Mouse (Mus musculus) erythroblast, adult 5-6 weeks (primary cell): ENCODE measurements around the gene Msh3. TPM values are rescaled to one million over a fixed set of nuclear protein-coding genes. Genes with fewer than 3 reads are reported as not detected.
"Not testable (repeated sequence)": the region's sequence is repeated elsewhere in the genome, so short reads cannot be mapped to it uniquely, and the experiment has no call there.

Source experiments
- ATAC-seq: replicated peaks from 2 replicates; pipeline ENCODE4 v1.8.0; 2016; ENCODE audit warnings: moderate number of reproducible peaks, mild to moderate bottlenecking, moderate TSS enrichment, inconsistent platforms; ENCODE audit not compliant: poor library complexity, low FRiP score, severe bottlenecking
- total RNA-seq, 2 experiments: library from RNA; stranded (forward) in 1 of 2; stranded (reverse) in 1 of 2; fragments of 150-400 nt in 1 of 2; fragments of 200-764, 138-1000 nt in 1 of 2; gene quantifications; 2 replicates each; pipeline versions ENCODE4 v1.2.3 to v1.2.4; 2015 to 2017; ENCODE audit warnings: low replicate concordance in 2 of 2

Gene Msh3
- total RNA-seq, 2 experiments from 2014 or later: 8.5 to 12.7 TPM

DNA sequence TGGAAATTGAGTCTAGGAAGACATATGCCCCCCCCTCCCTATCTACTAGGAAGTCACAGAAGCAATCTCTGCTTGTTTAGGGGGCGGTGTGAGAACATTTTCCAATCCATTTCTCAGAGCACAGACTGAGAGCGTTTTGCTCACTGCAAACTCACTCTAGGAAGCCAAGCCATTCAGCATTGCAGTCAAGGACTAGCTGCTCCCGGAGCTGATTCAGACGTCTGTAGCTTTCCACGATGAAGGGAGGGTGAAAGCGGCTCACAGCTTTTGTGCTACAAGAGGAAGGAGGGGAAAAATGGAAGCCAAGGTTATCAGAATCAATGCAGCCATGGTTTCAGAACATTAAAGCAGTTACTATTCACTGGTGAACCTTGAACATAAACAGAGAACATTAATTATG, 91.2 kb downstream of the Msh3 start:
- no peak for ATAC-seq

DNA sequence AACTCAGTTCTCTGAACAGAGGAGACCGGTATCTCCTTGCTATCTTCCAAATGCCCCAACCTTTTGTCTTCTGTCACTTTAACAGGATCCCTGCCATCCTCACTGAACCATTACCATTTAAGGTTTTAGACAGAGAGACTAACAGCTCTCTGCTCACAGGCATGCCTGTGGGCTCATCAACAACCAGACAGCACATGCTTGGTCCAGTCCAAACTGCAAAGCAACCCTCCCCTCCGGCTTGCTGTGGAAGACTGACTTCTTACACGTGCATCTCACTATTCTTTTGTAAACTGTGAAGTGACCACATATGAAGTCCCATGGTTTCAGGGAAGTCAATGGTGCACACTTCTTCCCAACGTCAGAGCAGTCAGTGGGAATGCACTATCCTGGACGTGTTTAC, 93.5 kb downstream of the Msh3 start:
- no peak for ATAC-seq

DNA sequence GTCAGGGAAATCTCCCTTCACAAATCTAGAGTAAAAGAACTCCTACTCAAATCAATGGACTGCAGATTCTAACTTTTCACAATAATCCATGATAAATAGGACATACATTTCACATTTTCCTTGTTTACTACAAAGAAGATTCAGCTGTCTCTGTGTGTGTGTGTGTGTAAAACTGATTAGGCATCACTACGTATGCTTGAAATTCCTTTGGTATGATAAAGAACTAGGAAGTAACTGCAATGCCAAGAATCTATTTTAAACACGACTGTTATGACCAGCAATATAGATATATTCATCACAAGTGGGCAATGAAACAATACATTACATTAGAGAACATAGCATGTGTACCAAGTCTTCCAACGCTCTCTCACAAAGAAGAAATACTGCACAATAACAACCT, 99.3 kb downstream of the Msh3 start:
- ATAC-seq: no peak

DNA sequence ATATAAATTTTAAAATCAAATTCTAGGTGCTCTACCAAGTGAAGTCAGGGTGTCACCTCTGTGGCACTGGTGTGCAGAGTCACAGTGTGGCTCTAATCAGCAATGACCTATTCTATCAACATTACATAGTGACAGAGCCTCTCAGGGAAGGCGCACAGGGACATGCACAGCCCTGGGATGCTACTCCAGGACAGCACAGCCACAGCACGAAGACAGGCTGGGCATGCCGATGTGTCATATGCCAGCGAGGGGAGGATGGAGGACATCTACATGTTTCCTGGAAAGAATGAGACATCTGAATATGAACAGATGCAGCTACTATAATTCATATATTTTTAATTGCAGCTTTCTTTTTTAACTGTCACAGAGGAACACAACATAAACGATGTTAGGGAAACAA, 101.0 kb downstream of the Msh3 start:
- no peak for ATAC-seq

DNA sequence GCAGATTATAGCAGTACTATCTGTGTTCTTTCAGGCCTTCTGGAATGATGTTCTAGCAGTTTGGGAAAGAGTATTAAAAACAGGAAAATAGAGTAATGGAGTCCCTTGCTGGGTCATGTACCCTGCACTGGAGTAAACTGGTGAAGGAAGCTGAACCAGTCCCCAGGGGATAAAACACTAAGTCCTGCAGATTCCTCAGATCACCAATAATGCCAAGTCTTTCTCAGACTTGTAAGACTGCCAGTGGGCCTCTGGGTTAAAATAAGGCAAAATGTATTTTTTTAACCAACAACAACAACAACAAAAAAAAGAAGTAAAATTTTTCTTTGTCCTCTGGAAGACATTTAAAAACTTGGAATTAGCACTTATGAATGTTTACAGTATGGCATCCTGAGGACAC, 102.5 kb downstream of the Msh3 start:
- ATAC-seq: no peak

DNA sequence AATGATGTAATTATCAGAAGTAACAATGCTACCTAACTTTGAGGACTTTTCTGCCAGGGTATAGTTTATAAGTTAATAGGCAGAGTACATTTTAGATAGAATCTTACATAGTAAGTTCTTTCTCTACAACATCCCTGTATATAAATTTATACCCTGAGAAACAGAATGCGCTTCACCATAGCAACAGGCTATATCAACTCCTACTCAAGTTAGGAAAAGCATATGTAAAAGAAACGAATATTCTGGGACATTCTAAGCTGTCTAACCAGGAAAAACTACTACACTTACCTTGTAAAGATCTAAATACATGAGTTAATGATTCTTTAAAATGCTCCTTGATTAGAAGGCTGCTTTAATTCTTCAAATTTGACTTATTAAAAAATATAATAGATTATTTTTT, 107.2 kb downstream of the Msh3 start:
- no peak for ATAC-seq

DNA sequence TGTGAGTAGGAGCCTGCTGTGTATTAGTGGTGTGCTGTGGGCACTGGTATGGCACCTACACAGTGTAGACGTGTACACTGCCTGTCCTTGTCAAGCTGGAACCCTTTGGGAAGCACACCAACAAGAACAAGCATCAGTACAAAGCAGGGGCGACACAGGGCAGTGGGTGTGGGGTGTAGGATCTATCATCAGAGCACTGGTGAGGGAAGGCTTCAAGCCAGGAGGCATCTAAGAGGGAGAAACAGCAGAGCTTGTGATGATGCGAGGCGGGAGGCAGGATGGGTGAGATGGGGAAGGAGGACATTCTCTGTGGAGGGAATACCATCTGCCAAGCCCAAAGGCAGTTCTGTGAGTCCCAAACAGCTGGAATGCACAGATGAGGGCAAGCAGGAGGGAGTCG, 107.8 kb downstream of the Msh3 start:
- no peak for ATAC-seq

DNA sequence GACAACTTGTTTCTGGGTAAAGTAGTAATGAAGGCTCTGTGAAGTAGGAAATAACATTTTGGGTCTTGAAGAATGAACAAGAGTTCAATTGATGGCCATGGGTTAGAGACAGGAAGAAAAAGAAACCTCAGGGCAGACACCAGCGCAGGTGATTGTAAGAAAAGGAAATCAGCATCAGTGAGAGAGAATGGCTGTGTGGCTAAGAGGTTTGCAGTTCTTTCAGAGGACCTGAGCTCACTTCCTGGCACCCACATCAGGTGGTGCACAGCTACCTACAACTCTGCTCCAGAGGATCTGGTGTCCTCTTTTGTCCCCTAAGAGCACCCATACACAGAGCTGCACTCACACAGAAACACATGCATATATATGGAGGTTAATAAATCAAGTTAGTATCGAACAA, 110.1 kb downstream of the Msh3 start:
- ATAC-seq: no peak

DNA sequence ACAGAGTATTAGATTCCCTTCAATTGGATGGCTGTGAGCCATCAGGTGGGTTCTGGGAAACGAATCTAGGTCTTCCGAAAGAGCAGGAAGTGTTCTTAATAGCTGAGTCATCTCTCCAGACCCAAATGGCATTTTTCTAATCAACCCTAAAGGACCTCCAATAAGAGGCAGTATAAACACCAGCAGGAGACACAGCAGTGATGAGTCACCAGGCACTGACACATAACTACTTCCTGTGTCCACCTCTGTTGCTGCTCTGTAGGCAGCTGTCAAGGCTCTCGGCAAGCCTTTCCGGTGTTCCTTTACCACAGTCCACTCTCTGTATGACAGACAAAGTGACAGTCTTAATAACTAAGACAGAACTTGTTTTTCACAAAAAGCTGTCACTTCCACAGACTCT, 113.4 kb downstream of the Msh3 start:
- no peak for ATAC-seq

DNA sequence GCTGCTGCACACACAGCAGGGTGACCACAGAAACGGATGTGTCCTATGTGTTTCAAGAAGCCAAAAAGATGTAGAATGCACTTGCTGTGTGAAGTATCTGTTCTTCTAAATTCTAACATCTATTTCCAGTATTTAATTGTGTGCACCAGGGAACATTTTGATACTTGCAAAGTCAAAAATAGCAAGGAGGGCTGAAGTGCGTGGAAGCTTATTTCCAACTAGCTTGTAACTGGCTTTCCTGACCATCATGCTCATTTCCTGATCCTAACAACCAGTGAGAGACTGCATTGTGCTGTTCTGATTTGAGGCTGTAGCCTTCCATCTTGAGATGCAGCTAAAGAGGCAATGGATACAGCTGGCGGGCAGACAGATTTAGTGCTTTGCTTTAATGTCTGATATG, 116.9 kb downstream of the Msh3 start:
- ATAC-seq: no peak

DNA sequence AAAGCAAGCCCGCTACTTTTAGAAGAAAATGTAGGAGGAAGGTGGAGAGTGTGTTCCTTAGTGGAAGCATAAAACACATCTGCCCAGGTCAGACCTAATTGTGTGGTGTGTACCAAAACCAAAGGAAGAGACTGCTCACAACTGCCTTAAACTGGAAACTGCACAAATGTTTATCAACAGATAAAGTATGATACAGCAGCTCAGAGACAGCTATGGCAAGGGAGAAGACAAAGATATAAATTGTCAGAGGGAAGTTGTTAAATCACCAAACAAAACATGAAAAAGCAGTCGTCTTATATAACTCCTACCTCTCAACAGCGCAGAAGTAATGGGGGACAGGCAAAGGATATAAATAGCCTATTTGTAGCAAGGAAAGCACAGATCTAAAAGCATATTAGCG, 117.8 kb downstream of the Msh3 start:
- ATAC-seq: no peak

DNA sequence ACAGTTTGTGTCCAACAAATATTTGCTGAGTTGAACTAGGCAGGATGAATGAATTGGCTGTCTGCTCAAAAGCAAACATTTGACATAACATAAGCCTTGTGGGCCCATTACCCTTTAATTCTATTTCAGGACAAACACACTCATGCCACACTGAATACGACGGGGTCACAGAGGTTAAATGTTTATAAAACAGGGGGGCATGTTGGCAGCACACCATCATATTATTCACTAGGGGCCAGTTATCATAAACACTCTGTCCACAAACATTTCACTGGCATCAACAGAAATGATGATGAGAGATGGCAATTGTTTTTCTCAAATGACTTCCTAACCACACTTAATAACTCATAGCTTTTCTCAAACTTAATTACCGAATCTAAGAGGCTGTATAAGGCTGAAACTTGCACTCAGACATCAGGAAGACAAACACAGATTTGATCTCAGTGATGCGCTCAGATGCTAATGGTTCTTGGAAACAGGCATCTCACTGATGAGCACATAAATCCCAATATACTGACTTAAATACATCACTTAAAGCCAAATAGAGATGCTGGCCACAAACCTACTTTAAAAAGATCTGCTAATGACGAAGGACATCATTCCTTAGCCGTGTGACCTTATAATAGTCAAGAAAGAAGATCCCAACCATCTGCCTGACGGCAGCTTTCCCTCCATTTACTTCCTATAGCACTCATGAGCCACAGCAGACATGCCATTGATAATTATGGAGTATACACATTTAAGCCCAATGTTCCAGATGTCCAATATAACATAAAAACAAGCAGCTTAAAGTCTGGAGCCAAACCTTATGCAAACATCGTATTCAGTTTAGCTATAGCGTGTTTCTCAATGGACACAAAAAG, 122.5 kb downstream of the Msh3 start:
- no peak for ATAC-seq

DNA sequence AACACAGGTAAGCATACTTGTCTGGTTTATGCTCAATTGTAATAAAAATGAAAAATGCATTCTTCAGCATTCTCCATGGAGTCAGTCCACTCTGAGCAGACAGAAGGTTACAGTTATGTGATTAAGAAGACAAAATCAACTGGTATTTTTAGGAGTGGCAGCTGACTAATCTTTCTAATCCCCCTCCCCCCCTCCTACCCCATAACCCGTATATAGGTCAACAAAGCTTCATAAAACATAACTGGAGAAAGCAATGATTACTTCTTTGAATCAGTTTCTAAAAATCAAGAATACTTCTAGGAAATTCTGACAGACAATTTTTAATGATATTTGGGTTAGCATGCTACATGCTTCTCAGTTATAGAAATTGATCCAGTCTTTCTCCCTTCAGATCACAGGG, 126.8 kb downstream of the Msh3 start:
- ATAC-seq: no peak

DNA sequence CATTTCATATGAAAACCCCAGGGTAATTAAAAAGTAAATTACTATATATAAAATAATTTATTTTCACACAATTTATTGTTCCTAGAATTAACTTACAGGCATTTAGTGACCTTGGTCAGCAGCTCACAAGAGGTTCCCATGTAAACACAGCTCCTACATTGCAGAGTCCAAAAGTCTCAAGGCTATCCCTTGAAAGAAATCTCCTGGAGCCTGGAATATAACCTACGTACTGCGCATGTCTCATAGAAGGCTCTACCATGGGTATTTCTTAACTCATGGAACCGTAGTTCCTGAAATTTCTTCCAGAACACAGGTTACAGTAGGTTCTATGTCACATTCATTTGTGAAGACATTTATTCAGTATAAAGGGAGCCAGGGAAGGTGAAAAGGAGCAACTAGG, 131.2 kb downstream of the Msh3 start:
- ATAC-seq: no peak

DNA sequence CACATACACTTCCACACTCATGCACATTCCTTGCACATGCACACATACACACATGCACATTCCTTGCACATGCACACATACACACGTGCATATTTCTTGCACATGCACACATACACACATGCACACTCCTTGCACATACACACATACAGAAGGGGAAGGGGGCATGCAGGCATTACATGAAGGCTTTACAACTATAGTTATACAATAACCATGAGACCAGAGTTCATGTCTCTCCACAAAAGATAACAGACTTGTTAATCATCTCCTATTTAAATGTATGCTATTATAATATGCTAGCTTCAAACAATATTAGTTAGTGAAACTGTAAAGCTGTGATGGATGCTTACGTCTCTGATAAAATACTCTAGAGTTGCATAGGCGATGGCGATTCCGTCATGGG, 132.0 kb downstream of the Msh3 start:
- ATAC-seq: no peak

DNA sequence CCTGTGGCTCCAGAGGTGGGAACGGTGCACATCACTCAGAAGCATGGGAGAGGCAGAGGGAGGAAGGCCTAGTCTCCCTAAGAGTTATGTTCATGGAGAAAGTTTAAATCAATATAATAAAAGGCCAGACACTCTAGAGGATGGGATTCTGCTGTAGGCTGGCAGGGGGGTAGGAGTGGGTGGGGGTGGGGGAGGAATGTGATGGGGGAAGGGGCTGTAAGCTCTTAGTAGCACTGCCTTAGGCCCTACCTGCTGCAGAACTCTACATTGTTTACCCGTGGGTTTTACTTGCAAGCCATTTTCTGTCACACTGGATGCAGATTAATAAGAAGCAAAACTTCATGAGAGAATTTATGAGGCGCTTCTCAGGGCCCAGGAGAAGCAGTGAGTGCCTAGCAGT, 135.0 kb downstream of the Msh3 start:
- no peak for ATAC-seq

DNA sequence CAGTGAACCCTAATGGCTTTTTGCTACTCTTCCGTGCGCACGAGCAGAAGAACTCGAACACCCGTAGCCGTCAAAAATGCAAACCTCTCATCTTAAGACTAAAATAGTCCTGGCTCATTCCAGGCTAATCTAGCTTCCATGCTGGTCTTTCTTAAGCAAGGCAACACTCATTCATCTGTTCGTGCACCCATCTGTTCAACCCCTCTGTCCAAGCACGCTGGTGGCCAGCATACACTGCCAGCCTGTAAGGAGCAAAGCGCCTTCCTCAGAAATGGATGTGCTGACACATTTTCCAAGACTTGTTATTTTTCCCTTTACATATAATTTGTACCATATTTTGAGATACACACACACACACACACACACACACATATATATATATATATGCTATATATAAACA, 137.6 kb downstream of the Msh3 start:
- ATAC-seq: no peak

DNA sequence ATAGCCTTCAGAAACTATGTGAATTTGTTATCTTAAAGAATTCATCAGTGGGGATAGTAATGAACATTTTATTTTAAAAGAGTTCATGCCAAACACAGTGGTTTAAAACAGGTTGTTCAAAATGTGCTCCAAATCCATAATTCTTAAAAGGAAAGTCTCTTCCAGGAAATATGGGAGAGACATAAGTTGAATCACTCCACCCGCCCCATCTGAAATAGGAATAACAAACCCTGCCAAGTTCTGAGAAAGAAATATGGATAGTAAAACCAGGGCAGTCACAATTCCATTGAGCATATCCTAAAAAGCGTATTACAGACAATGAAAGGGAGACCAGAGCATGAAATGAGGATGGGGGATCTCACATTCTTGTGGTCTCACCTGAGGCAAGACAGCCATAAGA, 157.9 kb downstream of the Msh3 start:
- no peak for ATAC-seq

DNA sequence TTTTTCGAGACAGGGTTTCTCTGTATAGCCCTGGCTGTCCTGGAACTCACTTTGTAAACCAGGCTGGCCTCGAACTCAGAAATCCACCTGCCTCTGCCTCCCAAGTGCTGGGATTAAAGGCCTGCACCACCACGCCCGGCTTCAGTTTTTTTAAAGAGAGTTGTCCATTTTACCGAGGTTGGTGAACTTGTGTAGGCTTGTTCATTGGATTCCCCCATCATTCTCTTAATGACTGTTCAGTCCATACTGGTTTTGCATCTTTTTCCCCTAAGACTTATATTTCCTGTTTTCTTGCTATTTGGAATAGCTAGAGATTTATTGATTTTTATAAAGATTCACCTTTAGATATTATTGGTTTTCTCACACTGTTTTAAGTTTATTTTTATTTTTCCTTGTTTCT, 161.0 kb downstream of the Msh3 start:
- ATAC-seq: not testable (repeated sequence)

DNA sequence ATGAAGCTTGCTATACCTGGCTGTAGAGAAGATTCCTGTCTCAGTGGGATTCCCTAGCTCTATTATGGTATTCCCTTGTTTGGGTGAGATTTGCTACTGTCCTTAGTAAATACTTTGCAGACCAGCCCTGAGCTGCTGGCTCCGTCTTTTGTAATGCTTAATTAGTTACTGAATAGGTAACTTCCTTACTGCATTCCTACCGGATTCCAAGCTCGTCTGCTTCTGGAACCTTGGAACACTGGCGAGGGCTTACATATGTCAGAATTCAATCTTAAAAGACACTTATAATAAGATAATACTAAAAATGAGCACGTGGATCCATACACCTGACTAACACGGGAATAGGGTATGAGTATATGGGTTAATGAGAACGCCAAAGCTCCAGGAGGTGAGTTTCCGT, 182.1 kb downstream of the Msh3 start:
- not testable (repeated sequence) for ATAC-seq
